Mouse (Mus musculus) bone marrow, adult 2 months (tissue): ENCODE measurements around the gene Nt5c2. TPM values are rescaled to one million over a fixed set of nuclear protein-coding genes. Genes with fewer than 3 reads are reported as not detected.

ENCODE experiments used
- H3K27ac ChIP-seq: fragments of 200-500 bp; 2 replicates; pipeline ENCODE4 v1.5.1; 2012; ENCODE audit warnings: low read depth, mild to moderate bottlenecking, control low read depth, inconsistent platforms, low read length; ENCODE audit not compliant: control insufficient read depth, poor library complexity, insufficient read depth
- H3K4me1 ChIP-seq: fragments of 200-500 bp; 2 replicates; pipeline ENCODE4 v1.6.1; 2011; ENCODE audit warnings: low read length; ENCODE audit not compliant: control insufficient read depth, insufficient read depth
- H3K4me3 ChIP-seq: fragments of 200-500 bp; replicated peaks from 2 replicates; pipeline ENCODE3; 2011; ENCODE audit warnings: mild to moderate bottlenecking, low read depth, low read length, control low read depth; ENCODE audit not compliant: control insufficient read depth
- CTCF ChIP-seq: fragments of 200-500 bp; IDR thresholded peaks from 2 replicates; pipeline ENCODE4 v1.5.1; 2011; ENCODE audit warnings: low read length, control low read depth; ENCODE audit not compliant: control insufficient read depth, insufficient read depth
- POLR2A ChIP-seq: fragments of 200-500 bp; IDR thresholded peaks from 2 replicates; pipeline ENCODE4 v1.6.1; 2011; ENCODE audit warnings: low read depth, mild to moderate bottlenecking, control low read depth, low read length, borderline replicate concordance; ENCODE audit not compliant: control insufficient read depth
- WGBS: fragments of 180-500 bp; shearing (Covaris S2); methylation state at CpG from one replicate; pipeline ENCODE4 v1.1.7; 2018; 5-methylcytosine and 5-hydroxymethylcytosine counted together
- polyA plus RNA-seq: library from polyadenylated mRNA; stranded (reverse); fragments of >200 nt; gene quantifications from 2 replicates; pipeline ENCODE4 v1.2.4, GENCODE M21; 2011; ENCODE audit warnings: low replicate concordance; ENCODE audit not compliant: missing spikeins, insufficient read depth, insufficient read length

The Nt5c2 gene
- polyA plus RNA-seq, 1 experiment: 39.2 TPM

DNA sequence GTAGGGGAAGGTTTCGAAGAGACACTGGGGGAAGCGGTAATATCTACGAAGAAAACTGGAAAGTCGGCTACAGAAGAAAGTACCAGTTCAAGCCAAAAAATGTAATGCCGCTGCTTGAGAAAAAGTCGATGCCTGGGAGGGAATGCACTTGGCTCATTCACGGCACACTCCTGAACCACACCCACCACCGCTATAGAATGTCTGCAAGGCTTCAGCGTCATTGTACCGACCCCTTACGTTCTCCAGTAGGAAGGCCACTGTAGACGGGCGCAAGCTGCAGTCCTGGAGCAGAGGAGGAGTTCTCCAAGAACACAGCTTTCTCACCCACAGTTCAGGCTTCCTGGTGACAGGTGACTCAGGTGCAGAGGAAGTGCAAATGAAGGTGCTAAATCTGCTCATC lies 8.6 kb upstream of the Nt5c2 start:
- Histone ChIP-seq H3K4me3 (no peak overlapping the region), H3K4me1 (no peaks in the 10 kb centered on the region), H3K27ac (no peak overlapping the region)
- TF ChIP-seq CTCF (no peak), POLR2A (no peak)
- WGBS: 77% methylated on average over 13 of the region's 13 CpGs

DNA sequence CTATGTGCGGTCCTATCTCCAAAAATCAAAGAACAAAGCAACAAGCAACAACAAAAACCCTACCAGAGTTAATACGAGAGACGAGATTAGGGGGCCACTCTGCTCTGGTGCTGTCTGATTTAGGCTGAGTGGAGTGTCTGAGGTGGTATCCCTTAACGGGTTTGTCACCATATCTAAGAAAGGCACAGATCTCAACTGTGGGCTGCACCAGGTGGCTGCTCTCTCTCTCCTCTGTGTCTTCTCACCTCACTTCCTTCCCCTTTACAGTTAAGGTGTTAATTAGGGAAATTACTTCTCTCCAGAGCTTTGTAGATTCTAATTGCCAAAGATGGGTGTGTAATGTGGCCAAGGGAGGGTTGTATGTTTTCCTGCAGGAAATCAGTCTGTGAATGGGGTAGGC lies 7.8 kb upstream of the Nt5c2 start:
- Histone ChIP-seq H3K4me1 (no peaks in the 10 kb centered on the region), H3K27ac (no peak overlapping the region), H3K4me3 (no peak overlapping the region)
- WGBS: 45% methylated on average over 4 of the region's 4 CpGs
- TF ChIP-seq POLR2A (no peak), CTCF (no peak)

DNA sequence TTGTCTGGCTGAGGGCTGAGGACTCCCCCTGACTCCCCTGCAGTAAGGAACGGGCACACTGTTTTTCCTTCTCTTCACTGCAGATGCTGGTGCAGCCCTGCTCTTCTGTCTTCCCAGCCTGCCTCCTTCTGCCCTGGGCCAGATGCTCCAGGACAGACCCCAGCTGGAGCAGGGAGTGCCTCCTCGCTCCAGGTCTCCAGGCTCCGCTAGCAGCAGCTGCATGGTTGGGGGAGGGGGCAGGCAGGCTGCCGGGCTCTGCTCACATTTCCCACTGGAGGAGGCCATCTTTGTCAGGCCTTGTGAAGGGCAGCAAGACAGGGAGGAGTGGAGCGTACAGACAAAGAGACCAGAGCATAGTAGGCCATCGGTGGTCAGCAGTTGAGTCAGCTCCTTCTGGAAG lies 4.4 kb upstream of the Nt5c2 start:
- H3K4me1 ChIP-seq: no peaks in the 10 kb centered on the region
- no peak for TF ChIP-seq POLR2A
- TF ChIP-seq CTCF: no peak
- H3K4me3 ChIP-seq: no peak overlapping the region
- WGBS: 54% methylated on average over 6 of the region's 6 CpGs
- H3K27ac ChIP-seq: no peak overlapping the region

DNA sequence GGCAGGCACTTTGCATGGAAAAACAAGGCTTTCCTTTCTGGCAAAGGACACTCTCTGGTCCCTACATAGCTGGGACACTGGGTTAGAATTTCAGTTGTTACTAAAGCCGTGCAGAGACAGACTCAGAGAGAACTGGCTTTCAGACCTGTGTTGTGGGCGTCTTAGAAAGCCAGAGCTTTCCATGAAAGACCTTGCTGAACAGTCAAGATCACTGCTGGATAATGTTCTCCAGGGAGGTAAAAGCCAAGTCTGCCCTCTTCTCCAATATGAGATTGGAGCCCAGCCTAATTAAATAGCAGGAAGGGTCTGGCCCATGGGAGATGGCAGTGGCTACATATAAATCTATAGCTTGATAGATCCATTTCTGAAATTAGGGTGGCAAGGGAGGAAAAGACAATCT lies 3.4 kb upstream of the Nt5c2 start:
- TF ChIP-seq CTCF (no peak), POLR2A (no peak)
- Histone ChIP-seq H3K4me1 (no peaks in the 10 kb centered on the region), H3K27ac (no peak overlapping the region), H3K4me3 (no peak overlapping the region)
- 52% methylated on average over 2 of the region's 2 CpGs for WGBS

DNA sequence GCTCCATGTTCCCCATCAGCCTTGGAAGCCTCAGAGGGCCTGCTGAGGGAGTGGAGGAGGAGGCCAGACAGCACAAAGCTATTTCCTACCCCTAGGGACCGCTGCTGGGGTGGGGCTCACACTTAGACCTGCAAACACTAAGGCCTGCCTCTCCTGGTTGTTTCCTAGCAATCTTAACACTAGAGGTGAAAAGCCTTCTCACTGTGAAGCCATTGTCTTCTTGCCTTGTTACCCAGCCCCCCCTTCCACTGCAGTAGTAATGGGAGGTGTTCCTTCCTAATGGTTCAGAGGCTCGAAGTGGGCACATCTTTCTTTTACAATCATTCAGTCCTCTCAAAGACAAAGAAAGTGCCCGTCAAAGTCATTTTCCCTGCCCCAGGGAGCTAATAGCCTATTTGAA lies 2.9 kb upstream of the Nt5c2 start:
- 9% methylated on average over 3 of the region's 3 CpGs for WGBS
- Histone ChIP-seq H3K4me3 (no peak overlapping the region), H3K27ac (no peak overlapping the region), H3K4me1 (no peaks in the 10 kb centered on the region)
- TF ChIP-seq CTCF (no peak), POLR2A (no peak)

DNA sequence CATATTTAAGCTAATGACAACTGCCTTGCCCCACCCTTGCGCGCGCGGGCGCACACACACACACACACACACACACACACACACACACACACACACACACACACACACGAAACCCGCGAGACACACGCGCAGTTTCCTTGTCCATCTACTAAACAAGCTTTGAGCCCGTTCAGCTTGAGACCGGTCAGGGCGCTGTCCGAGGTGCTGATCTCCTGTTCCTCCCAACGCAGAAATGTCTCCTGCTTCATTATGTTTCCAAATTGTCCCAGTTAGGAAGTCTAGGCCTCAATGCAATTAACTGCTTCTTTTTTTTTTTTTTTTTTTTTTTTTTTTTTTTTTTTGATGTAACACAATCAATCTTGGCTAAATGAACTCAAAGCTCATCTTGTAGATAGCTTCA lies 1.5 kb upstream of the Nt5c2 start:
- Histone ChIP-seq H3K4me1 (no peaks in the 10 kb centered on the region; the same call in 1 of the 2 replicates), H3K27ac (no peak overlapping the region), H3K4me3 (no peak overlapping the region)
- TF ChIP-seq CTCF (0 out of 2 replicates have a peak, but pooled peaks have one; percentile 12), POLR2A (no peak)
- WGBS: under 1% methylated on average over 15 of the region's 15 CpGs

DNA sequence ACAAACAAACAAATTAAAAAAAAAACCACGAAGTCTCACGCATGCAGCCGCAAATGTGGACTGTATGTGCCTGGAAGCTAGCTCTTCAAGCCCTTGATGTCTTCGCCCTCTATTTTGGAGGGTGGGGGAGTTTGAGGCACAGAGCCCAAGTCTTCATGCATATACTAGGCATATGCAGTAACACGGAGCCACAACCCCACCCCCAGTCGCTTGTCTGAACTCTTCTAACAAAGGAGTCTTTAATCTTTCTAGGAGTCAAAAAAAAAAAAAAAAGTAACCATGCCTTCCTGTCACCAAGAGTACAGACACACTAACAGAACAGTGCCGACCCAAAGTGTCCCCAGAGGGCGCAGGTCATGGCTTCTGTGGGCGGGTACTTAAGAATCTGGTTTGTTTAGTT lies 1.0 kb upstream of the Nt5c2 start:
- TF ChIP-seq CTCF: no peak
- TF ChIP-seq POLR2A: no peak
- H3K4me3 ChIP-seq: no peak overlapping the region

DNA sequence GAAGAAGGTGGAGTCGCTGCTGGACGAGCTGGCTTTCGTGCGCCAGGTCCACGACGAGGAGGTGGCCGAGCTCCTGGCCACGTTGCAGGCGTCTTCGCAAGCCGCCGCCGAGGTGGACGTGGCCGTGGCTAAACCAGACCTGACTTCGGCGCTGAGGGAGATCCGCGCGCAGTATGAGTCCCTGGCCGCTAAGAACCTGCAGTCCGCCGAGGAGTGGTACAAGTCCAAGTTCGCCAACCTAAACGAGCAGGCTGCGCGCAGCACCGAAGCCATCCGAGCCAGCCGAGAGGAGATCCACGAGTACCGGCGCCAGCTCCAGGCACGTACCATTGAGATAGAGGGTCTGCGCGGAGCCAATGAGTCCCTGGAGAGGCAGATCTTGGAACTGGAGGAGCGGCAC lies 443 bp upstream of the Nt5c2 start:
- Histone ChIP-seq H3K4me3 (no peak overlapping the region), H3K4me1 (no peaks in the 10 kb centered on the region; the same call in 1 of the 2 replicates), H3K27ac (no peak overlapping the region; the same call in 1 of the 2 replicates)
- TF ChIP-seq POLR2A: 0 out of 2 replicates have a peak, but pooled peaks have one; percentile 16
- no peak for TF ChIP-seq CTCF
- WGBS: 5% methylated on average over 37 of the region's 37 CpGs

More for the DNA sequence above, 1.0 kb upstream of the Nt5c2 start:
- H3K27ac ChIP-seq: no peak overlapping the region
- no peaks in the 10 kb centered on the region; the same call in 1 of the 2 replicates for H3K4me1 ChIP-seq
- 11% methylated on average over 9 of the region's 9 CpGs for WGBS

DNA sequence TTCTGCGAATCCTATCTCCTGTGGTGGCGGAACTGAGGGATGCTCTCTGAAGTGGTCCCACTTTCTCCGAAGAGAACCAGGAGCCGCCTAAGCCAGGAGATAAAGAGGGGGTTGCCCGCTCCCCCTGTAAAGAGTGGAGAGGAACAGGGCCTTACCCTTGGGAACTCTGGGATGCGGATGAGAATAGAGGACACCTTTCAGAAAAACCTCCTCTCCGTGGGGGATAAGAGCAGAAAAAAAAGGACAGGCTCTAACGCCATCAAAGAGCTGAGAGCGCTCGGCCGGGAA lies 850 bp downstream of the Nt5c2 start:
- no peak for TF ChIP-seq POLR2A
- TF ChIP-seq CTCF: no peak
- no peak overlapping the region for H3K4me3 ChIP-seq
- peaks cover 1% of the 10 kb centered on the region for H3K4me1 ChIP-seq
- 10% methylated on average over 11 of the region's 11 CpGs for WGBS
- H3K27ac ChIP-seq: no peak overlapping the region
